Mouse (Mus musculus) stomach, postnatal 0 days (tissue): ENCODE measurements around the gene Itpka. TPM values are rescaled to one million over a fixed set of nuclear protein-coding genes. Genes with fewer than 3 reads are reported as not detected.
A peak's percentile ranks its signal among the peaks of the same experiment; 100 is the strongest.

Experiments
- ATAC-seq: fragments of 200-750 bp; cut with Nextera tagmentation; 2 replicates; pipeline ENCODE4 v1.8.0; 2017; ENCODE audit not compliant: low FRiP score, low TSS enrichment
- DNase-seq: peaks from one replicate; pipeline ENCODE4 v3.0.0-alpha.2; 2016; ENCODE audit warnings: low spot score
- H3K27ac ChIP-seq: fragments of 300-500 bp; sonication (generic); replicated peaks from 2 replicates; pipeline ENCODE4 v1.5.1; 2014; ENCODE audit warnings: mild to moderate bottlenecking, control low read depth
- H3K27me3 ChIP-seq: fragments of 300-500 bp; sonication (generic); 2 replicates; pipeline ENCODE4 v1.6.1; 2014; ENCODE audit warnings: low read length; ENCODE audit not compliant: control insufficient read depth, insufficient read depth
- H3K36me3 ChIP-seq: fragments of 300-500 bp; sonication (generic); 2 replicates; pipeline ENCODE4 v1.6.1; 2014; ENCODE audit warnings: low read length, mixed read lengths; ENCODE audit not compliant: control insufficient read depth, insufficient read depth
- H3K4me1 ChIP-seq: fragments of 300-500 bp; sonication (generic); replicated peaks from 2 replicates; pipeline ENCODE4 v1.6.1; 2014; ENCODE audit warnings: antibody characterized with exemption; ENCODE audit not compliant: control insufficient read depth, insufficient read depth
- H3K4me2 ChIP-seq: fragments of 300-500 bp; sonication (generic); replicated peaks from 2 replicates; pipeline ENCODE4 v1.6.1; 2014; ENCODE audit warnings: low read depth, mild to moderate bottlenecking, control low read depth, moderate library complexity
- H3K4me3 ChIP-seq: fragments of 300-500 bp; sonication (generic); 2 replicates; pipeline ENCODE4 v1.5.1; 2014; ENCODE audit warnings: low read depth, low read length, control low read depth
- H3K9ac ChIP-seq: fragments of 300-500 bp; sonication (generic); 2 replicates; pipeline ENCODE4 v1.6.1; 2014; ENCODE audit warnings: mild to moderate bottlenecking, low read length, control low read depth, mixed read lengths
- H3K9me3 ChIP-seq: fragments of 300-500 bp; sonication (generic); 2 replicates; pipeline ENCODE4 v1.6.1; 2016; ENCODE audit warnings: low read length; ENCODE audit not compliant: control insufficient read depth
- CTCF ChIP-seq: IDR thresholded peaks from 2 replicates; pipeline ENCODE4 v1.5.1; 2016; ENCODE audit warnings: antibody characterized with exemption, low read depth, mild to moderate bottlenecking, moderate library complexity
- EP300 ChIP-seq: optimal IDR thresholded peaks from 2 replicates; pipeline ENCODE3; 2016; ENCODE audit warnings: antibody characterized with exemption
- WGBS: fragments of 180-500 bp; shearing (Covaris S2); extraction: QIAGEN DNeasy Blood & Tissue Kit; methylation state at CpG from one replicate; pipeline ENCODE4 v1.1.7; 2014; 5-methylcytosine and 5-hydroxymethylcytosine counted together
- polyA plus RNA-seq: library from polyadenylated mRNA; unstranded; fragments of >200 nt; fragmentation: Nextera tagmentation; extraction: Ambion mirVana; gene quantifications from 2 replicates; pipeline ENCODE4 v1.2.1, GENCODE M21; 2015

Gene Itpka
- polyA plus RNA-seq, result 9.8 and 12.1 TPM in 2 replicates

DNA sequence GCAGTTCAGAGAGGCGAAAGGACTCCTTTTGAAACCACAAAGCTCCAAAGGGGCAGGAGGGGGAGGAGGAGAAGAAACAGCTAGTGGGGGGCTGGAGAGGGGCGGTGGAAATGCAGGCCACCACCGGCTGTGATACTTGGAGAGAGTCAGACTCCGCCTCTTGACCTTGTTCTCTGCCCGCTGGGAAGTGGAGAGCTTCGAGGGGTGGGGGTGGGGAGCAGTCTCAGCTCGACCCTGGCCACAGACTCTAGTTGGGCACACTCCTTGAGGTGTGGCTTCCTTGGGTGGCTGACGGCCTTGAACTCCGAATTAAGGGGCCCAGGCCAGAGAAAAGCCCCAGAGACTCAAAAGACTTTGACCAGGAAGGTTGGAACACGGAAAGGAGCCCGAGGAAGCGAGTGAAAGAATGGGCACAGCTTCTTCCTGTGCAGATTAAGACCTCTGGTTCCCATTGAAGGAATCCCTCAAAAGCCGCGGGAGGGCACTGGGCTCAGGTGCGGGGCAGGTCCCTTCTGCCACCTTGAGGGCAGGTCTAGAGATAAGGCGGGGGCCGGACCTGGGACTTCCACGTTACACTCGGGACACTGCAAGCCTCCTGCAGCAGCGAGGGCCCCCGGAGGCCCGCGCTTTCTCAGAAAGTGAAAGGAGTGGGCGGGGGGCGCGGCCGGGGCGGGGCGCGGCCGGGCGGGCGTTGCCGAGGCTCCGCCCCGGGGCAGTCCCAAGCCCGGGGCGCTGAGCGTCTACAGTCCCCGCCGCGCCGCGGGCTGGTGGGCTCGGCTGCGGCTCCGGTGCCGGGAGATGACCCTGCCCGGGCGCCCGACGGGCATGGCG, at the start of gene Itpka:
Gene Itpka (plus strand): TSS at position 757 of the 831 bp plus-strand sequence.
- no peaks in the 10 kb centered on the region for H3K27me3 ChIP-seq
- peak within 1 kb of the TSS; percentile 68 for H3K4me3 ChIP-seq
- no peaks in the 10 kb centered on the region for H3K36me3 ChIP-seq
- no peaks in the 10 kb centered on the region for H3K9me3 ChIP-seq
- peak; percentile 48 for ATAC-seq
- H3K9ac ChIP-seq, result peak within 1 kb of the TSS; percentile 66
- TF ChIP-seq EP300, result no peak
- 0 out of 2 replicates have a peak, but pooled peaks have one; percentile 12 for TF ChIP-seq CTCF
- peak within 1 kb of the TSS; percentile 91 for H3K27ac ChIP-seq
- peak; percentile 91 for DNase-seq
- peak within 1 kb of the TSS; percentile 100 for H3K4me2 ChIP-seq
- WGBS, result under 1% methylated on average over 42 of the region's 53 CpGs
- H3K4me1 ChIP-seq, result peaks cover 3% of the 10 kb centered on the region; the same call in 1 of the 2 replicates

DNA sequence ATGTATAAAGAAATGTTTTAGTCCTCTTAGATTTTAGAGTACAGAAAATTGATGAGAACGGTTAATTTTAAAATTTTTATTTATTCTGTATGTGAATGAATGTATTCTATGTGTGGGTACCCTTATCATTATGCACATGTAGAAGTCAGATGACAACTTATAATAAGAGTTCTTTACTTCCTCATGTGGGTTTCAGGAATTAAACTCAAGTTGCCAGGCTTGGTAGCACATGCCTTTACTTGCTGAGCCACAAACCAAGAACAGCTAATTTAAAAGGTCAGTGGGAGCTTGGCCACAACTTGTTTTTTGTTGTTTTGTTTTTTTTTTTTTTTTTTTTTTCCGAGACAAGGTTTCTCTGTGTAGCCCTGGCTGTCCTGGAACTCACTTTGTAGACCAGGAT, 47.3 kb upstream of the Itpka start:
- Histone ChIP-seq H3K27me3 (no peaks in the 10 kb centered on the region), H3K27ac (no peak overlapping the region), H3K9me3 (no peaks in the 10 kb centered on the region), H3K36me3 (0 out of 2 replicates have a peak, but pooled peaks cover 2% of the 10 kb centered on the region), H3K4me2 (no peak overlapping the region), H3K9ac (no peak overlapping the region), H3K4me1 (no peaks in the 10 kb centered on the region), H3K4me3 (no peak overlapping the region)
- DNase-seq (no peak), ATAC-seq (no peak)
- TF ChIP-seq CTCF (no peak), EP300 (no peak)
- WGBS, result 83% methylated on average over 2 of the region's 2 CpGs

DNA sequence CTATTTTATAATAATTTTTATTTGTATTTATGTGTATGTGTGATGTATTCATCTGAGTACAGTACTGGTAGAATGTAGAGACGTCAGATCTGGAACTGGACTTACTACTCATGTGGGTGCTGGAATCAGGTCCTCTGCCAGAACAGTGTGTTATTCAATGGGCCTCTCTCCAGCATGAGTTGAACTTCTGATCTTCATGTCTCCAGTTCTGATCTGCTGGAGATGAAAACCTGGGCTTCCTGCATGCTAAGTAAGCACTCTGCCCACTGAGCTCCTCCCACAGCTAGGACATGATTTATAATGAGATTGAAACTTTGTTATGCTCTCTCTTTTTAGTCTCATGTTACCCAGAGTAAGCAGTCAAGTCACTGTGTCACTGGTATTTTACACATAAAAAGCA, 46.0 kb upstream of the Itpka start:
- no peaks in the 10 kb centered on the region for H3K9me3 ChIP-seq

DNA sequence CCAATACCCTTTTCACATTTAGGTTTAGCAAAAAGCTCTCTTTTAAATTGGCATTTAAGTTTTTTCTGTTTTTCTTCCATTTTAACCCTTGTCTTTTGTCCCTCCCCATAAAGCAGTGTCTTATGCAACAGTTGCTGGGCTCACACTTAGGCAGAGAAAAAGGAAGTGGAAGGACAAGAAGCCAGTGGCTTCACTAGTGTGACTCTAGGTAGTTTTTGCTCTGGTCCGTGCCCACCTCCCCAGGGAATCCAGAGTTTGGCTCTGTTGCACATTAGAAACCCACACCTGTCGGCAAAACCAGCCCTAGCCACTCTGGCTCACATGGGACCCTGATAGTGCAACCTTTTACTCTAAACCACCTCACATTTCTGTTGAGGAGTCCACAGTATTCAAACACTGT, 43.7 kb upstream of the Itpka start:
- TF ChIP-seq EP300 (no peak), CTCF (no peak)
- WGBS, result 87% methylated on average over 2 of the region's 2 CpGs

More for the DNA sequence above, 46.0 kb upstream of the Itpka start:
- no peaks in the 10 kb centered on the region for H3K4me1 ChIP-seq
- no peak for ATAC-seq
- no peak overlapping the region for H3K4me3 ChIP-seq
- TF ChIP-seq CTCF (no peak), EP300 (no peak)
- DNase-seq, result no peak
- H3K27me3 ChIP-seq, result no peaks in the 10 kb centered on the region
- no peak overlapping the region for H3K4me2 ChIP-seq
- no peak overlapping the region for H3K9ac ChIP-seq
- peaks cover 2% of the 10 kb centered on the region; the same call in 1 of the 2 replicates for H3K36me3 ChIP-seq
- 60% methylated on average over 1 of the region's 1 CpGs for WGBS
- no peak overlapping the region for H3K27ac ChIP-seq

DNA sequence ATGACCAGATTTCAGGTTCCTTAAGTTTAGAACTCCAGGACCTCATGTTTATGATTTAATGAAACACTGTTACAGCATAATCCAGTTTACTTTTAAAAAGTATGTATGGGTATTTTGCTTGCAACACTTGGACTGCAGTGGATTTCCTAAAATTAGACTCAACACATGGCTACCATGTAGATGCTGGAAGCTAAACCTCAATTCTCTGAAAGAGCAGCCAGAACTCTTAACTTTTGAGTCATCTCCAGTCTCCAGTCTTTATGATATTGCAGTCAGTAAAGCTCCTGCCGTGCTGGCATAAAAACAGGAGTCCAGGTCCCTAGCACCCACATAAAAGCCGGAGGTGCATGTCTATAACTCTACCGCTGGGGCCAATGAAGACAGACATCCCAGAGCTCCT, 42.2 kb upstream of the Itpka start:
- ATAC-seq (no peak), DNase-seq (no peak)
- no peaks in the 10 kb centered on the region for H3K27me3 ChIP-seq
- no peaks in the 10 kb centered on the region for H3K4me1 ChIP-seq
- H3K4me3 ChIP-seq, result no peak overlapping the region
- H3K4me2 ChIP-seq, result no peak overlapping the region
- no peaks in the 10 kb centered on the region for H3K9me3 ChIP-seq
- H3K9ac ChIP-seq, result no peak overlapping the region
- no peaks in the 10 kb centered on the region; the same call in 1 of the 2 replicates for H3K36me3 ChIP-seq
- no peak overlapping the region for H3K27ac ChIP-seq
- 95% methylated on average over 3 of the region's 3 CpGs for whole genome bisulfite sequencing
- TF ChIP-seq EP300 (no peak), CTCF (no peak)

More for the DNA sequence above, 43.7 kb upstream of the Itpka start:
- ATAC-seq (no peak), DNase-seq (no peak)
- Histone ChIP-seq H3K27ac (no peak overlapping the region), H3K9ac (no peak overlapping the region), H3K27me3 (no peaks in the 10 kb centered on the region), H3K4me1 (no peaks in the 10 kb centered on the region), H3K4me3 (no peak overlapping the region), H3K9me3 (no peaks in the 10 kb centered on the region), H3K36me3 (peaks cover 2% of the 10 kb centered on the region; the same call in 1 of the 2 replicates), H3K4me2 (no peak overlapping the region)

DNA sequence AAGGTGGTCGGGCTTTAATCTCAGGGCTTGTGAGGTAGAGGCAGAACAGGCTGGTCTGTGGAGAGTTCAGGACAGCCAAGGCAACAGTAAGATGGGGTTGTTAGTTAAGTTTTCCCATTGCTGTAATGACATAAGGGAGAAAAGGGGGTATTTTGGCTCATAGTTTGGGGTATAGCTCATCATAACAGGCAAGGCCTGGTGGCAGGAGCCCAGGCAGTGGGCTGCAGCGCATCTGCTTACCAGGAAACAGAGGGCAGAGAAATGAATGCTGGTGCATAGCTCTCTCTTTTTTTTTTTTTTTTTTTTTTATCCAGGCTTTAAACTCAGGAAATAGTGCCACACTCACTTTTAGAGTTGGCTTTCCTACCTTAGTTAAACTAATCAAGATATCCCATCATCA, 39.0 kb upstream of the Itpka start:
- H3K9ac ChIP-seq, result no peak overlapping the region
- H3K27me3 ChIP-seq, result no peaks in the 10 kb centered on the region
- no peaks in the 10 kb centered on the region for H3K9me3 ChIP-seq
- DNase-seq (no peak), ATAC-seq (no peak)
- H3K4me1 ChIP-seq, result no peaks in the 10 kb centered on the region
- 89% methylated on average over 2 of the region's 2 CpGs for WGBS
- no peak for TF ChIP-seq EP300
- TF ChIP-seq CTCF, result no peak
- no peaks in the 10 kb centered on the region; the same call in 1 of the 2 replicates for H3K36me3 ChIP-seq
- H3K4me2 ChIP-seq, result no peak overlapping the region
- no peak overlapping the region for H3K4me3 ChIP-seq
- H3K27ac ChIP-seq, result no peak overlapping the region
